Mouse (Mus musculus) limb, embryonic 10.5 days (tissue): ENCODE measurements around the gene Cib1. TPM values are rescaled to one million over a fixed set of nuclear protein-coding genes. Genes with fewer than 3 reads are reported as not detected.

Experiments used
- DNase-seq: peaks from one replicate; pipeline ENCODE4 v3.0.0-alpha.2; 2017; ENCODE audit warnings: low spot score
- H3K27ac ChIP-seq: fragments of 300-500 bp; sonication (generic); 2 replicates; pipeline ENCODE4 v1.5.1; 2016; ENCODE audit warnings: mild to moderate bottlenecking
- H3K27me3 ChIP-seq: fragments of 300-500 bp; sonication (generic); 2 replicates; pipeline ENCODE4 v1.6.1; 2016; ENCODE audit warnings: low read depth, mild to moderate bottlenecking; ENCODE audit not compliant: poor library complexity, severe bottlenecking
- H3K36me3 ChIP-seq: fragments of 300-500 bp; sonication (generic); 2 replicates; pipeline ENCODE4 v1.6.1; 2016; ENCODE audit warnings: mild to moderate bottlenecking, moderate library complexity
- H3K4me1 ChIP-seq: fragments of 300-500 bp; sonication (generic); 2 replicates; pipeline ENCODE4 v1.6.1; 2016
- H3K4me3 ChIP-seq: fragments of 300-500 bp; sonication (generic); 2 replicates; pipeline ENCODE4 v1.5.1; 2016; ENCODE audit warnings: mild to moderate bottlenecking, moderate library complexity
- H3K9me3 ChIP-seq: fragments of 300-500 bp; sonication (generic); replicated peaks from 2 replicates; pipeline ENCODE4 v1.6.1; 2016; ENCODE audit warnings: mild to moderate bottlenecking
- WGBS: fragments of 180-500 bp; shearing (Covaris S2); methylation state at CpG from one replicate; pipeline ENCODE4 v1.1.7; 2016; 5-methylcytosine and 5-hydroxymethylcytosine counted together
- polyA plus RNA-seq: library from polyadenylated mRNA; unstranded; fragments of >200 nt; fragmentation: Nextera tagmentation; extraction: Ambion mirVana; gene quantifications from 2 replicates; pipeline ENCODE4 v1.2.1, GENCODE M21; 2016

Gene Cib1
- polyA plus RNA-seq, 1 experiment from 2014 or later = 68.6 TPM

DNA sequence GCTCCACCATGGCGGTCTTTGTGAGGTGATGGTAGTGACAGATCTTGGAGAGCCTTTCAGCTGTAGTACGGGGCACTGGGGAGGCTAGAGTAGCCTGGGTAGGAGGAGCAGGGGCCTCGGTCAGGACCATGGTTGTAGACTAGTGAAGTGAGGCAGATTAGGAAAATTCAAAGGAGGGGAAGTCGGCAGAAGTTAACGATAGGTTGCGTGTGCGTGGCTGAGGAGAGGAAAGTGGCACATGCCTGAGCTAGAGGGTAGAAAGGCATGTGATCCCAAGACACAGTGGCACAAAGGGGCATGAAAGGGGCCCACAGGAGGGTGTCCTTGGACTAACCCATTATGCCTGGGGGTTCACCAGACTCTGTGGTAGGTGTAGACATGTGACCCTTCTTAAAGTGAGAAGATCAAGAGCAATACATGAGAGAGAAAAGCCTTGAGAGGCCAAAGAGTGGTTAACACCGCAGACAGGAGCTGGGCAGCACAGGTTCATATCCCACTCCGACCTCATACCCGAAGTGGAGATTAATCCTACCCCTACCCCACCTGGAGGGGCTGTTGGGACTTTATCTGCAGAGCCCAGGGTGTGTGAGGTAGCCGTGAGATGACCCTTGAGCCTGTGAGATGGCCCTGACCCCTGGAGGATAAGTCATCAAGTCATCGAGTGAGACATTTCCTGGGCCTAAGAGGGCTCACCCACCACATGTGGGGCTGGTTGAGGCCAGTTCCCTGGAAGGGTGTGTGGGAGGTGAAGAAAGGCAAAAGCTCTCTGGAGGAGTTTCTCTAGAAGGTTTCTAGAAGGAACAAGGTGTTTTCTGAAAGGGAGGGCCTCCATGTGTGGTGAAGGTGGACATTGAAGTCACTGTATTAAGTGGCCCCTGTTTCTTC lies 26.7 kb downstream of the Cib1 start:
- peaks cover 64% of the 10 kb centered on the region for H3K4me1 ChIP-seq

DNA sequence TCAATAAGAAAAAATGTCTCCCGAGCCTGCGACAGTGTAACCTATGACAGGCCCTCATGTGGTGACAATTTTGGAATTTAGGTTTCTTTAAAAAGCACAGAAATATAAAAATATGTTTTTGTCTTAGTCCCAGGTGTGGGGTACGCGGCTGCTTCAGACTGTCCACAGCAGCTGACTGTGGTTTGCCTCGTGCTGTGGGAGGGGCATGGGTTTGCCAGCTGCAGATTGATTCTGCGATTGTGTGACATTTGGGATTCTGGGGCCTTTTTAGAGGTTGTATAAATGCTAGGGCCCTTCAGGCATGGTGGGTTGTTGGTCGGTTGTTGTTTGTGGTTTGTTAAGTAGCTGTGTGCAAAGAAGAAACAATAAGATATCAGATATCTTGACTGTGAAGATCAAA lies 27.7 kb downstream of the Cib1 start:
- no peaks in the 10 kb centered on the region for H3K9me3 ChIP-seq
- no peak overlapping the region for H3K4me3 ChIP-seq
- no peaks in the 10 kb centered on the region for H3K27me3 ChIP-seq
- DNase-seq = no peak
- H3K36me3 ChIP-seq = peaks cover 16% of the 10 kb centered on the region
- H3K4me1 ChIP-seq = peaks cover 74% of the 10 kb centered on the region
- 91% methylated on average over 7 of the region's 7 CpGs for WGBS
- H3K27ac ChIP-seq = no peak overlapping the region

More for the DNA sequence above, 26.7 kb downstream of the Cib1 start:
- WGBS = 85% methylated on average over 12 of the region's 12 CpGs
- H3K9me3 ChIP-seq = no peaks in the 10 kb centered on the region
- H3K36me3 ChIP-seq = peaks cover 16% of the 10 kb centered on the region
- H3K4me3 ChIP-seq = no peak overlapping the region
- H3K27ac ChIP-seq = no peak overlapping the region
- no peak for DNase-seq
- H3K27me3 ChIP-seq = no peaks in the 10 kb centered on the region

DNA sequence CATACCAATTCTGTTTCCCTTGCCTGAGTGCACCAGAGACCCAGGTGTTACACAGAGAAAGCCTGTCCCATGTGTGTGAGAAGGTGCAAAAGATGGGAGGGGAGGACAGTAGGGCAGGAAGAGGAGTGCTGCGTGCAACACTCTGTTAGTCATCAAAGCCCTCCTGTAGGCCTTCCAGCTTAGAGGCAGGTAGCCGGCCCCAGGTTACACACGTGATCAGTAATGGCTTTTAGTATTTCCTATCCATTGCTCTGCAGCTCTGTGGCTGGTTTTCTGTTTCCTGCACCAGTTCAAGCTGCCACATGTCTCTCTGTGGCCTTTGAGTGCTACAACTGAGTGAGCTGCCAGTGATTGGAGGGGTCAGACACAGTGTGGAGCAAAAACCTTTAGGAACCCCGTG lies 28.3 kb downstream of the Cib1 start:
- Histone ChIP-seq H3K36me3 (peaks cover 16% of the 10 kb centered on the region), H3K27ac (no peak overlapping the region), H3K4me1 (peaks cover 77% of the 10 kb centered on the region), H3K4me3 (no peak overlapping the region), H3K27me3 (no peaks in the 10 kb centered on the region), H3K9me3 (no peaks in the 10 kb centered on the region)
- WGBS = 87% methylated on average over 4 of the region's 4 CpGs
- no peak for DNase-seq

DNA sequence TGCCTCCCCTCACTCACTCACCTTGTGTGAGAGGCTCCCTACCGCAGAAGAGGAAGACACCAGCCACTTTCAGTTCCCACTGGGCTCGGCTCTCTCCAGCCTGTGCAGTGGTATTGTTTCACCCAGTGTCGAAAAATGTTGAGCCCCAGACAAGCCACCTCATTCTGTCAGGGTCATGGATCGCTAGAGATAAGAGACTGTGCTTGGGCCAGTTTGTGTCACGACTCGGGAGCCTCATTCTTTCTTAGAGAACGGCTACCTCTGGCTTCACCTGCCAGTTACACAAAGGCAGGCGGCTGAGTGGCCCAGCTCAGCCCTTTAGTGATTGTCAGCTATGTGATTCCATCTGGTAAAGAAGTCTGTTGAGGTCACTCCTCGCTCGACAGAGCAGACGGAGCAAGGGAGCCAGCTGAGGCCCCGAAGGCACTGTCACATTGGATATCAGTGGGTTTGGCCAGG lies 28.9 kb downstream of the Cib1 start:
- Histone ChIP-seq H3K9me3 (no peaks in the 10 kb centered on the region), H3K27ac (no peak overlapping the region), H3K27me3 (no peaks in the 10 kb centered on the region), H3K4me3 (no peak overlapping the region), H3K4me1 (peaks cover 78% of the 10 kb centered on the region), H3K36me3 (peaks cover 16% of the 10 kb centered on the region)
- no peak for DNase-seq
- WGBS = 78% methylated on average over 12 of the region's 12 CpGs

DNA sequence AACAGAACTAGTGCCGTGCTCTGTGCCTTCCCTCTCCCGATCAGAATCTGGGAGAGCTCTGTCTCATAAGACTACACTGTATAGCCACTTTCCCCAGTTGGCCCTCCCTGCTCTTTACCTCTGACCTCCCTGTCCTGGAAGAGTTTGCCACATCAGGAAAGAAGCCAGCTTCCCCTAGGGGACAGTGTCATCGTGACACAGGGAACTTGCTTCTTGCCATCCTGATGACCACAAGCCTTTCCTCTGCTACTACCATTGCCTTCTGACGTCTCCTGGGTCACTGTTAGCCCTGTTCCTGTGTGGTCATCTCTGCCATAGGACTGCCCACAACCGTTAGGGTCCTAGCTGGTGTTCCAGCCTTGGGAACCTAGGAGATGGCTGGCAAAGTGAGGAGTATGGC lies 29.7 kb downstream of the Cib1 start:
- Histone ChIP-seq H3K27me3 (no peaks in the 10 kb centered on the region), H3K9me3 (no peaks in the 10 kb centered on the region), H3K4me1 (peaks cover 75% of the 10 kb centered on the region), H3K4me3 (no peak overlapping the region), H3K36me3 (peaks cover 16% of the 10 kb centered on the region), H3K27ac (no peak overlapping the region)
- WGBS = 87% methylated on average over 5 of the region's 5 CpGs
- DNase-seq = no peak

DNA sequence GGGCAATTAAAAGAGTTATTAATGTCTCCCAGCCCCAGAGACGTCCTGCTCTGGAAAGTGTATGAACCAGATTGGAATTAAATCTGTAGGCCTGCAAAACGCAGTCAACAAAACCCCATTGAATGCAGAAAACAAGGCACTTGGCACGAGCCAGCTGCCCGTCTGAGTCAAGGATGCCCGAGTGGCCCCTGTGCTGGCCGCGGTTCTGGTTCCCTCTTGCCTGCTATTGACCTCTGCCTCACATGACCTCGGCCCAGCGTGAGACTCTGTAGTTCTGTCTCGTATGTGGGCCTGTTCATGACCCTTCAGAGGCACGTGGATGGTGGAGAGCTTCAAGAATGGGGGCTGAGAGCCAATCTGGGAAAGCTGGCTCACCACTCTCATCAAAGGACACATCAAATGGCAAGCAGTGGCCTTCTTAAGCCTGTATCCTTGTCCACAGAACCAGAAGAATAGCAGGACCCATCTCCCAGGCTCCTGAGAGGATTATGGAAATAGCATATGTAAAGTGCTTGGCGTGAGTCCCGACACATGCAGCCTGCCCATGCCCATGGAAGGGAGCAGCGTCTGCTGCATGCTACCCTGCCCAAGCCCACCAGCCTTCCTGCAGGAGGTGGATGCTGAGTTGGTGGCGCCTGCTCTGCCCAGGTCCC lies 30.6 kb downstream of the Cib1 start:
- peaks cover 16% of the 10 kb centered on the region for H3K36me3 ChIP-seq
- H3K9me3 ChIP-seq = no peaks in the 10 kb centered on the region
- WGBS = 88% methylated on average over 15 of the region's 15 CpGs
- H3K27me3 ChIP-seq = no peaks in the 10 kb centered on the region
- DNase-seq = no peak
- peaks cover 75% of the 10 kb centered on the region for H3K4me1 ChIP-seq
- no peak overlapping the region for H3K27ac ChIP-seq
- H3K4me3 ChIP-seq = no peak overlapping the region

DNA sequence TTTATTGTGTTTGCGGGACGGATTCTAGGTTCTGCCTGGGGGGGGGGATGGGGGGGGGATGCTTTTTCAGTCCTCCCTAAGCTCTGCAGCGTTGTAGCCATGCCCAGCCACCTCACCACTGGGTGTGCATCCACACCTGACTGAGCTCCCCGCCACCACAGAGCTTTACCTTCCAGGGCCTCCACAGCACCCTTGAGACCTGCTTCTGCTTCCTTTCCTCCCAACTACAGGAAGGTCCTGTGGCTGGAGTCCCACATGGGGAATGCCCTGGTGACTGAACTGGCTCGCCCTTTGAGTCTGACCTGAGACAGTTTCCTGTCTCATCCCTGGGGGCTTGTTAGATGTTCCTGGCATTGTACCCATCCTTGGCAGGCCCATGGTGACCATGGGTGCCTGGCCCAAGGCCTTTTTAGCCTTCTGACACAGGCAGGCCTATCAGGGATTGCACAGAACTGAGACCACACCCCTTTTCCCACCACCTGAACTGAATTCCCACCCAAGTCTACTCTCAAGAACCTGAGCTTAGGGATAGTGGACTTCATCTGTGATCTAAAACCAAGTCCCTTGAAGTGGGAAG lies 31.6 kb downstream of the Cib1 start:
- 91% methylated on average over 5 of the region's 5 CpGs for WGBS
- Histone ChIP-seq H3K27ac (0 out of 2 replicates have a peak overlapping the region, but pooled peaks have one; percentile 11), H3K4me3 (no peak overlapping the region), H3K36me3 (peaks cover 16% of the 10 kb centered on the region), H3K4me1 (peaks cover 66% of the 10 kb centered on the region), H3K9me3 (no peaks in the 10 kb centered on the region), H3K27me3 (no peaks in the 10 kb centered on the region)
- no peak for DNase-seq

DNA sequence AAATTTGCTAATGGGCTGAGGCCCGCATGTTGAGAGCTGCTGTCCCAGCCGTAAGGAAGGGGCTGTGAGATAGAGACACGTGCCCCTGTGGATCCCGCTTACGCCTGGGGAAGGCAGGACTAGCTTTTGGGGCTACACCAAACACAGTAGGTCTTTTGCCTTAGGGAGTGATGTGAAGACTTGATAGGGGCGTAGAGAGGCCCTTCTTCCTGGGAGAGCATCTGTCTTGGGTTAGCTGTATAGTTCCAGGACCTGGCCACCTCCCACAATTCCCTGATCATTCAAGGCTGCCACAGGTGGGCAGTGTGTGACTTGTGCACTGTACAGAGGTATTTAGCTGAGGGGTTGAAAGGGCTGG lies 32.0 kb downstream of the Cib1 start:
- H3K27ac ChIP-seq = 0 out of 2 replicates have a peak overlapping the region, but pooled peaks have one; percentile 11
- H3K4me1 ChIP-seq = peaks cover 61% of the 10 kb centered on the region

DNA sequence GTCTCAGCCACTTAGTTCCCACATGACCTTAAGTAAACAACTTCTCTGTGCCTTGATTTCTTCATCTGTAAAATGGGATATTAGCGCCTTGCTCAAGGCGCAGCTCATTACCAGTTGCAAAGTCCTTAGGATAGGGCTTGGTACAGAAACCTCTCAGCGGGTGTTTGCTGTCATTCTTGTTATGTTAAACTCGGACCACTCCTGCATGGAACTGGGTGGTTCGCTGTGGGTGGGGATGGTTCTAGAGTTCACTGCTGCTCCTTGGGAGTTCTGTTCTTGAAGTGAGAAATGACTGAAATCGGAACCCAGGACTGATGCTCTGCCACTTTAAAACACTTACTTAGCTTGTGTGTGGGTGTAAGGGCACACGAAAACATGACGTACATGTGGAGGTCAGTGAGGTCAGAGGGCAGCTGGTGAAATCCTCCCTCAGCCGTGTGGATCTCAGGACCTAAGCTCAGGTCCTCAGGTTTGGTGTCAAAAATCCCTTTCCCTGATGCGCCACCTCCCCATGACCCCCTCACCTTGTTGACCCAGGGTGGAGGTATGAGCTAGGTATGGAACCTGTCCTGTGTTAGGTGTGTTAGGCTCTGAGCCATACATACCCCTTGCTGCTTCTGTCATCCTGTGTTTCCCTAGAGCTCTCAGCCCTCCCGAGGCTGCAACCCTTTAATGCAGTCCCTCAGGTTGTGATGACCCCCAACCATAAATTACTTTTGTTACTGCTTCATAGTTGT lies 32.6 kb downstream of the Cib1 start:
- H3K4me3 ChIP-seq = peak overlapping the region; percentile 73; the same call in 1 of the 2 replicates
- no peak for DNase-seq
- H3K9me3 ChIP-seq = no peaks in the 10 kb centered on the region
- peaks cover 56% of the 10 kb centered on the region for H3K4me1 ChIP-seq
- 0 out of 2 replicates have a peak overlapping the region, but pooled peaks have one; percentile 11 for H3K27ac ChIP-seq
- no peaks in the 10 kb centered on the region for H3K27me3 ChIP-seq
- WGBS = 59% methylated on average over 11 of the region's 11 CpGs
- H3K36me3 ChIP-seq = peaks cover 16% of the 10 kb centered on the region

More for the DNA sequence above, 32.0 kb downstream of the Cib1 start:
- Histone ChIP-seq H3K9me3 (no peaks in the 10 kb centered on the region), H3K27me3 (no peaks in the 10 kb centered on the region), H3K36me3 (peaks cover 16% of the 10 kb centered on the region), H3K4me3 (no peak overlapping the region)
- no peak for DNase-seq
- 63% methylated on average over 6 of the region's 6 CpGs for WGBS

DNA sequence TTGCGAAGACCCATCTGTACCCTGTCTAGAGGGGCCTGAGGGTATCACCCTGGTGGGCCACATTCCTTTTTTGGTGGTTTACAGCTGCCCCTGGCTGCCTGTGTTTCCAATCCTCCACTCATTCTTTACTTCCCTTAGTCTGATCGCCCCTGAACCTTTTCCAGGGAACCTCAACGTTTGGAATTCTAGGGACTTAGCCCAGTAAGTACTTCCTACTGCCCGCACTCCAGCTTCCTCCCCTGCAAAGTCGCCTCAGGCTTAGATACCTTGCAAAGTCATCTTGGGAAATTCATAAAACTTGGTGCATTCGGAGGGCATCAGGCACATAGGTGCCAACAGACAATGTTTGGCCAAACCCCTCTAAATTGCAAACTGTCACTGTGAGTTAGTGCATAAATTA lies 33.3 kb downstream of the Cib1 start:
- Histone ChIP-seq H3K36me3 (peaks cover 16% of the 10 kb centered on the region), H3K9me3 (no peaks in the 10 kb centered on the region), H3K4me3 (peak overlapping the region; percentile 73), H3K27me3 (no peaks in the 10 kb centered on the region), H3K27ac (peak overlapping the region; percentile 93), H3K4me1 (peaks cover 54% of the 10 kb centered on the region)
- DNase-seq = no peak
- 30% methylated on average over 6 of the region's 6 CpGs for WGBS

DNA sequence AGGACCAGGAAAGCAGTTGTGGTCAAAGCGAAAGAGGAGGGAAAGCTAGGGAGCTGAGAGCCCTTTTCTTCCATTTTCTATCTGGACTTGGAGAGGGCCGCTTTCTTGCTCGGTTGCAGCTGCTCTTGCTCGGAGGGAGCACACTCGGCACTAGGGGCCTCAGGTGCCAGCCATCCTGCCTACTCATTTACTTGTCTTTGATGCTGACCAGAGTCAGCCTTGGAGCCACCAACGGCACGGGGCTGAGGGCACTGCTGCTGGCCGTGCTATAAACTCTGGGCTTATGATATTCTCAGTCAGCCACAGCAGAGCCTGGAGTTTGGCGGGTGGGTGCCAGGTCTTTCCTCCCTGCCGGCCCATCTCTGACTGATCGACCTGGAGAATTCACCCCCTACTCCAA lies 33.8 kb downstream of the Cib1 start:
- 1% methylated on average over 11 of the region's 11 CpGs for WGBS

DNA sequence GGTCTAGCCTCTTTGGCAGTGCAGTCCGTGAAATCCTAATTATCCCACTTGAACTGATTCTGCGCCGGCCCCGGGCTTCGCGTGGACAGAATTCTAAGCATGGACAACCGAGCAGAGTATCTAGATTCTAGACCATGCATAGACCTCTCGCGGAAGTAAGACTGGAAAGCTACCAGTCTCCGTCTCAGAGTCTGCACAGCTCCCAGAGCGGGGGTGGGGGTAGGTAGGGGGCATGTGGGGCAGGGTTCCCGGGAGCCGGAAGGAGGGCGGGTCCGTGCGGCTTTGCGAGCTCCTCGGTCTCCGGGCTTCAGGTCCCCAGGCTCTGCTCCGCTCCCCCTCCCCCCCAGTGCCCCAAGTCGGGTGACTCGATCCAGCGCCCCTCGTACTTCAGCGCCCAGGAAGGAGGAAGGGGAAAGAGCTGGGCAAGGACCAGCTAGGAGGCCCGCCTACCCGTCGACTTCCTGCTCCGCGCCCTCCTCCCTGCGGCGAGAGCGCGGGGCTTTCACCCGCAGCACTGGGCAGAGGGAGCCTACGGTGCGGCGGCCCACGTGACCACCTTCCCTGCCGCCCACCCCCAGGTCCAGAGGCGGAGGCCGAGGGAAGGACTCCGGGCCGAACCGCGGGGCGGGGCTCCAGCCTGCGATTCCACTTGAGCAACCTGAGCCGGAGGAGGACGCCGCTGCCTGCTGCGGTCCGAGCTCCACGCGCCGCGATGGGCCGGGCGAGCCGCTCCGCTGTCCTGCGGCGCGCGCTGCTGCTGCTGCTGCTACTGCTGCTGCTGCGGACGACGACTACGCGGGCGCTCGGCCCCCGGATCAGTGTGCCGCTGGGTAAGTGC lies 34.5 kb downstream of the Cib1 start:
- peaks cover 13% of the 10 kb centered on the region for H3K36me3 ChIP-seq
- DNase-seq = peak; percentile 91
- peaks cover 49% of the 10 kb centered on the region for H3K4me1 ChIP-seq
- under 1% methylated on average over 68 of the region's 74 CpGs for WGBS
- H3K27ac ChIP-seq = peak overlapping the region; percentile 93
- no peaks in the 10 kb centered on the region for H3K27me3 ChIP-seq
- peak overlapping the region; percentile 73 for H3K4me3 ChIP-seq
- H3K9me3 ChIP-seq = no peaks in the 10 kb centered on the region

More for the DNA sequence above, 33.8 kb downstream of the Cib1 start:
- peaks cover 16% of the 10 kb centered on the region for H3K36me3 ChIP-seq
- H3K27ac ChIP-seq = peak overlapping the region; percentile 93
- peaks cover 54% of the 10 kb centered on the region for H3K4me1 ChIP-seq
- H3K9me3 ChIP-seq = no peaks in the 10 kb centered on the region
- no peak for DNase-seq
- H3K4me3 ChIP-seq = peak overlapping the region; percentile 73
- H3K27me3 ChIP-seq = no peaks in the 10 kb centered on the region
